Mouse (Mus musculus): ENCODE data around the gene Ldhb.

DNA sequence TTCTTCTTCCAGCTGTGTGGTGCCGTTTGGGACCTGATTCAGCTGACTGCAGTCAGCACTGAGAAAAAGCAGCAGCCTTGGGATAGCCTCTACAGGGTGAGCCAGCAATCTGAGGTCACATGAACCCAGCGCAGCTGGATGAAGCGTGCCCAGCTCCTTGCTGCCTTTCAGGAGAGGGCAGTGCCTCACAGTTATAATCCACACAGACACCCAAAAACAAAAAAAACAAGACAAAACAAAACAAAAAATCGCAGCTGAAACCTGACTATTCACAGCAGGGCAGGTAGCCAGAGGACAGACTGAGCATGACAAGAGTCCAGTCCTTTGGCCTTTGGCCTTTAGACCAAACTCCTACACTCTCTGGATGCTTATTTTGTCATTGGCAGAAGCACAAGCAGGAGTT lies 35.0 kb downstream of the Ldhb start, which contains the start of gene Gys2:
- no peak for TF ChIP-seq CTCF (IDR thresholded peaks at IDR 0.05; ENCODE audit: low read depth, low read length)
- no peak for TF ChIP-seq GATA1 (IDR thresholded peaks at IDR 0.05; ENCODE audit: borderline replicate concordance, low read length)
- TF ChIP-seq POLR2AphosphoS5 (IDR thresholded peaks at IDR 0.05; ENCODE audit: insufficient replicate concordance, low read depth, low read length) = no peak
- no peak for TF ChIP-seq TAL1 (conservative IDR thresholded peaks at IDR 0.05; ENCODE audit: low read depth, low read length)
- TF ChIP-seq GATA2 (IDR thresholded peaks at IDR 0.05; ENCODE audit: borderline replicate concordance, low read depth, low read length) = no peak
